27 mouse cellular contexts compared by ENCODE assay signal in genomic region chr5:16082253-16082652, GRCm38 (mm10).
"Had no signal": no experiment of that assay in that cellular context is flagged by ENCODE, and none has a peak within 500 bp of the region (broad histone marks: within the 10 kb centered on the region; RNA-seq: fewer than 3 reads in every experiment).

No protein-coding gene starts in this region.

- H3K36me3 ChIP-seq: embryonic facial prominence, embryonic 10.5 days; embryonic facial prominence, embryonic 12.5 days; embryonic facial prominence, embryonic 13.5 days; embryonic facial prominence, embryonic 15.5 days; forebrain, embryonic 12.5 days; heart, embryonic 10.5 days; heart, embryonic 12.5 days had no signal

- DNase-seq: cerebellum, adult 8-10 months; cerebellum, adult 9-10 months; cerebellum, adult 9-11 months; cerebellum, postnatal 10 days; cerebellum, postnatal 14 days; cerebellum, postnatal 25 days; cerebellum, postnatal 36 days; embryo, embryonic 11 days; forebrain, postnatal 0 days; gastrocnemius, adult 2 months; gastrocnemius, postnatal 10 days; gastrocnemius, postnatal 14 days; gastrocnemius, postnatal 25 days; gastrocnemius, postnatal 36 days; heart, adult 11 months; heart, adult 18-20 months; heart, adult 2 months had no signal

- ATAC-seq: forebrain, embryonic 14.5 days; forebrain, postnatal 0 days had no signal

- H3K4me1 ChIP-seq: embryonic facial prominence, embryonic 10.5 days; embryonic facial prominence, embryonic 12.5 days; embryonic facial prominence, embryonic 13.5 days; embryonic facial prominence, embryonic 15.5 days; heart, embryonic 10.5 days; heart, embryonic 12.5 days had no signal

- H3K27me3 ChIP-seq: embryonic facial prominence, embryonic 12.5 days; embryonic facial prominence, embryonic 13.5 days; embryonic facial prominence, embryonic 15.5 days; forebrain, embryonic 12.5 days; heart, embryonic 12.5 days had no signal

- H3K4me2 ChIP-seq: embryonic facial prominence, embryonic 12.5 days; embryonic facial prominence, embryonic 13.5 days; embryonic facial prominence, embryonic 15.5 days; forebrain, embryonic 12.5 days; heart, embryonic 11.5 days; heart, embryonic 12.5 days had no signal

- H3K27ac ChIP-seq: embryonic facial prominence, embryonic 10.5 days; embryonic facial prominence, embryonic 12.5 days; embryonic facial prominence, embryonic 13.5 days; embryonic facial prominence, embryonic 15.5 days; forebrain, embryonic 12.5 days; gastrocnemius, adult 2 months; heart, adult 2 months; heart, embryonic 10.5 days had no signal

- H3K9ac ChIP-seq: embryonic facial prominence, embryonic 12.5 days; embryonic facial prominence, embryonic 13.5 days; embryonic facial prominence, embryonic 15.5 days; forebrain, embryonic 12.5 days; forebrain, postnatal 0 days; heart, embryonic 12.5 days had no signal

- H3K4me3 ChIP-seq: embryonic facial prominence, embryonic 10.5 days; embryonic facial prominence, embryonic 12.5 days; embryonic facial prominence, embryonic 13.5 days; embryonic facial prominence, embryonic 15.5 days; erythroblast, embryonic 14.5 days; forebrain, embryonic 12.5 days; gastrocnemius, adult 2 months; heart, adult 2 months; heart, embryonic 10.5 days; heart, embryonic 12.5 days had no signal

- H3K9me3 ChIP-seq: embryonic facial prominence, embryonic 10.5 days; embryonic facial prominence, embryonic 12.5 days; embryonic facial prominence, embryonic 15.5 days; forebrain, embryonic 12.5 days; heart, embryonic 10.5 days; heart, embryonic 12.5 days had no signal
